Mouse (Mus musculus) megakaryocyte-erythroid progenitor cell, adult 5-6 weeks (primary cell): ENCODE measurements around the gene 6430548M08Rik. TPM values are rescaled to one million over a fixed set of nuclear protein-coding genes. Genes with fewer than 3 reads are reported as not detected.
A peak's percentile ranks its signal among the peaks of the same experiment; 100 is the strongest.

ENCODE experiments used
- ATAC-seq: replicated peaks from 2 replicates; pipeline ENCODE4 v1.8.0; 2016; ENCODE audit warnings: mild to moderate bottlenecking, inconsistent platforms; ENCODE audit not compliant: severe bottlenecking, poor library complexity, low FRiP score, low TSS enrichment
- total RNA-seq, 2 experiments: library from RNA; stranded (forward) in 1 of 2; stranded (reverse) in 1 of 2; fragments of 200-1000, 215-1000 nt in 1 of 2; fragments of >200 nt in 1 of 2; fragmentation: Nextera tagmentation in 1 of 2; gene quantifications; 2 replicates each; pipeline ENCODE4 v1.2.3; 2014 to 2017

The 6430548M08Rik gene
- total RNA-seq (2014; fragmentation: Nextera tagmentation): 0.07 TPM in 1 of 2 replicates, not detected in the other
- total RNA-seq (2017): 0.15 and 0.56 TPM in 2 replicates

- ATAC-seq: peak; percentile 97
Observed at GRCm38 (mm10) chr8:120113758-120114255, at the start of gene 6430548M08Rik. Gene 6430548M08Rik, plus strand, starts transcription at chr8:120114152.

- no peak for ATAC-seq
Observed at GRCm38 (mm10) chr8:120065611-120066010, 48.3 kb upstream of the 6430548M08Rik start.

GRCm38 (mm10) chr8:120066226-120066625 lies 47.7 kb upstream of the 6430548M08Rik start:
- no peak for ATAC-seq

GRCm38 (mm10) chr8:120067936-120068668 lies 45.9 kb upstream of the 6430548M08Rik start:
- no peak for ATAC-seq

GRCm38 (mm10) chr8:120071684-120072083 lies 42.3 kb upstream of the 6430548M08Rik start:
- peak; percentile 69 for ATAC-seq

GRCm38 (mm10) chr8:120072259-120072658 lies 41.7 kb upstream of the 6430548M08Rik start:
- ATAC-seq: no peak

GRCm38 (mm10) chr8:120072827-120073226 lies 41.1 kb upstream of the 6430548M08Rik start:
- ATAC-seq: no peak

GRCm38 (mm10) chr8:120074516-120074915 lies 39.4 kb upstream of the 6430548M08Rik start:
- no peak for ATAC-seq

- no peak for ATAC-seq
Observed at GRCm38 (mm10) chr8:120075347-120075746, 38.6 kb upstream of the 6430548M08Rik start.

- ATAC-seq: peak; percentile 66; the same call in 1 of the 2 replicates
Observed at GRCm38 (mm10) chr8:120078080-120078479, 35.9 kb upstream of the 6430548M08Rik start.

GRCm38 (mm10) chr8:120079361-120079760 lies 34.6 kb upstream of the 6430548M08Rik start:
- no peak for ATAC-seq

- no peak for ATAC-seq
Observed at GRCm38 (mm10) chr8:120083261-120083660, 30.7 kb upstream of the 6430548M08Rik start.

GRCm38 (mm10) chr8:120084783-120085182 lies 29.2 kb upstream of the 6430548M08Rik start:
- no peak for ATAC-seq

GRCm38 (mm10) chr8:120089511-120089910 lies 24.4 kb upstream of the 6430548M08Rik start:
- no peak for ATAC-seq

GRCm38 (mm10) chr8:120091032-120091431 lies 22.9 kb upstream of the 6430548M08Rik start:
- no peak for ATAC-seq

GRCm38 (mm10) chr8:120093103-120093502 lies 20.8 kb upstream of the 6430548M08Rik start:
- ATAC-seq: no peak

GRCm38 (mm10) chr8:120094801-120095200 lies 19.2 kb upstream of the 6430548M08Rik start:
- no peak for ATAC-seq

GRCm38 (mm10) chr8:120096486-120096885 lies 17.5 kb upstream of the 6430548M08Rik start:
- ATAC-seq: 0 out of 2 replicates have a peak, but pooled peaks have one; percentile 15

GRCm38 (mm10) chr8:120100388-120101067 lies 13.4 kb upstream of the 6430548M08Rik start:
- ATAC-seq: no peak
